Mouse (Mus musculus): ENCODE data around the gene Rngtt.

DNA sequence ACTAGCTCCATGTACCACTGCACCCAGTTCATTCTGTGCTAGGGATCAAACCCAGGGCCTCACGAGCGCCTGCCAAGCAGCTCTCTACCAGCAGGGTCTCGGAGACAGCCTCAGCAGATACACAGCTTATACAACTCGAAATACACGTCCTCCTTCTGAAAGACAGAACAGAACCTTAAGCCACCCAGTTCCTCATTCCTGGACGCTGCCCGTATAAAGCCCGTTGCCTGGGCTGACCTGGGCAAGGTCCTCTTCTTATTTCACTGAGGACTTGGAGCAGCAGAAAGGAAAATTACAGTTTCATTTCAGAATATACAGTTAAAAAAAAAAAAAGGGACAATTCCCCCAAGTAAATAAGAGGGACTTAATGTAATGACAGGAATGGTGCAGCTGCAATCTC lies 24.7 kb upstream of the Rngtt start:
- no peak for TF ChIP-seq CTCF (IDR thresholded peaks at IDR 0.05; ENCODE audit: borderline replicate concordance, insufficient read depth, low read depth, low read length)
- no peak for TF ChIP-seq POLR2A (IDR thresholded peaks at IDR 0.05; ENCODE audit: borderline replicate concordance, insufficient read depth, low read length)

Data from cerebellum, adult 2 months (tissue).